Mouse (Mus musculus) inflammation-experienced regulatory T-cells, adult 6 months (primary cell): ENCODE measurements around the gene Fgf12. TPM values are rescaled to one million over a fixed set of nuclear protein-coding genes. Genes with fewer than 3 reads are reported as not detected.

Experiments
- ATAC-seq: one replicate; pipeline ENCODE4 v1.8.0; 2017
- polyA plus RNA-seq, 3 experiments: library from polyadenylated mRNA; unstranded; fragments of 100-300 nt; shearing (Covaris generic); gene quantifications; one replicate each; pipeline ENCODE4 v1.2.1; 2017

Fgf12 gene
- polyA plus RNA-seq, 3 experiments from 2014 or later, result 0.30 TPM; not detected in 2

DNA sequence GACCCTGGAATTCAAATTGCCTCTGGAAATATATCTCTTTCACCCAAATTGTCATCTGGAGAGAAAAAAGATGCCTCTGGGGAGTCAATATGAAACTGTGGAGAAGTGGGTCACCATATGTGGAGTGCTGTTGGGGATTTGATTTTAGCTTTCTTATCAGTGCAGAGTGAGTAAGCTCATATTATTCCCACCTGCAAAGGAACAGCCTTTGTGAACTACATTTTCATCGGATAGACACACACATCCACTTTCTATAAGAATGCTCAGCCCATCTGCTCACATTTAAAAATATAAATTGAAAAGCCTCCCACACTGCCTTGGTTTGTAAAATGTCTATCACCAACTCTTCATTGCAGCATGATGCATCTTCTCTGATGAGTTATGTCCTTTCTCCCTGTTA is 149.7 kb downstream of the Fgf12 start:
- ATAC-seq, result no peak

DNA sequence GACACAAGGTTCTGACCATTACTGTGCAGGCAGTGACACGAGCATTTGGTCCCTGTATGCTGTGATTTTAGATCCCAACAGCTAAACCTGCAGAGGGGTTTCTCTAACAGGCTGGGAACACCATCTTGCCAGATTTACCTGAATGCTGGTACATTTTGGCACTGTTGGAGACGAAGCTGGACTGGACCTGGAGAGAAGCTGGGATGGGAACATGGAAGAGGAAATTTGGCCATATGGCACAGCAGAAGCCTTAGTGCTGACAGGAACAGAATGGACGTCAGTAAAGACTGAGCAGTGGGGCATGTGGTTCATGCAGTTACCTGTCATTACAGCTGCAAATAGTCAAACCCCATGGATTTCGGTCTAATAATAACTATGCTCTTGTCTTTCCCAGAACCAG is 151.1 kb downstream of the Fgf12 start:
- no peak for ATAC-seq

DNA sequence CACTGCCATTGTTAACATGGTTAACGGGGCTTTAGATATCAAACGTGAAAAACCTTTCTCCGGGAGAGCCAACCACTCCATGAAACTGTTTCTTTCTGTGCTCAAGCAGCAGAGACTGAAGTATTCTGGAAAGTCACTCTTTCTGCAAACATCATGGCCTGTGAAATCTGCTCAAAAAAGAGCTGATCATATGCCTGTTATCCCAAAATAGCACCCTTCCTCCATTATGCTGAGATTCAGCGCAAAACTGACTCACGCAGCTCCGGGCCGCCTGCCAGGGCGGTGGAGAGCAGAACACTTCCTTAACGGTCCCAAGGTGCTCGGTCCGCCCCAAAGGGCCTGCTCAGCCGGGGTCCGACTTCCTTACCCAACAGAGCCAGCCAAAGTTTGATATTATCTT is 156.8 kb downstream of the Fgf12 start:
- ATAC-seq, result no peak

DNA sequence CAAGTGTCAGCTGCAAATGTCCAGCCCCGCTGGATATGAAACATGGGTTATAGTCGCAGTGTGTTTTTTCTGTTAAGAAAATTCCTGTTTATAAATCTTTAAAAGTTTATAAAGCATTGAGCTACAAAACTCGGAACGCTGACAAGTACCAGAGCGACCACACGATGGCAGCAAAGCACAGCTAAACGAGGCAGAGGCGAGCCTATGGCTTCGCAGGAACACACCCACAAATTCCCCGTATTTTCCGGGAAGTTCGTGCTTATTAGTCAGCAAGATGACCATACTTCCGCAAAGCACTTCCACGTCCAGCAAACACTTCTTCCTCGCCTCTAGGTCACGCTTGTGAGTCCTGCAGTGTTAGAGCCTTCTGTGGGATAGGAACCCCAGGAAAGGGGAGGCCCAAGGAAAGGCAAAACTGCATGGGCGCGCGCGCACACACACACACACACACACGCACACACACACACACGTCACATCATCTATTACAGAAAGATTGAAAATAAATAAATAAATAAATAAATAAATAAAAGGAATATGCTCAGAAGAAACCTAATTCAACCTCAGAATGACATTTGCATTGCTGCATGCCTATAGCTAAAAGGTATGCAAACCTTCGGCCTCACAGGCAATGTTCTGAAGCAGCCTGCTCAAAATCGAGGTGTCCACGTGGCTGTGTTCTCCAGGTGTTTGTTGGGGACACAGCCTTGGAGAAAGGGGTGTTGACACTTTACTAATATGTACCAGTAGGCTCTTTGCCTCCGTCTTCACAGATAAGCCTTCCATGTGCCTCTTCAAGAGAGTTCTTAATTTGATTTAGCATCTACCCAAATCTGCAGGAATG is 159.6 kb downstream of the Fgf12 start:
- no peak for ATAC-seq

DNA sequence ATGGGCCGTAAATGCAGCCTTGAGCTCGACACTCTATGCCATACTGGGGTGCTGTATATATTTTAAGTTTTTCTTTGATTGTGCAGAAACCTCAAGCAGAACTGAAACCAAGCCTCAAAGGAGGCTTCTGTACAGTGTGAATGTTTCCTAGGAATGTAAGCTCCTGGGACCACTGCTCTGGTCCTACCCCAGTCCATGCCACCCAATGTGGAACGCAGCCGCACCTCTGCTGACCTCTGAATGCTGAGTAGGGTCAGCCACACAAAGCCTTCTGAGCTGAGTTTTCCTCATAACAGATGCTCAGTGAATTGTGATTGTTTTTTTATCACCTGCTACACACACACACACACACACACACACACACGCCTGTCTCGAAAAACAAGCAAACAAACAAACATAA is 160.4 kb downstream of the Fgf12 start:
- no peak for ATAC-seq

DNA sequence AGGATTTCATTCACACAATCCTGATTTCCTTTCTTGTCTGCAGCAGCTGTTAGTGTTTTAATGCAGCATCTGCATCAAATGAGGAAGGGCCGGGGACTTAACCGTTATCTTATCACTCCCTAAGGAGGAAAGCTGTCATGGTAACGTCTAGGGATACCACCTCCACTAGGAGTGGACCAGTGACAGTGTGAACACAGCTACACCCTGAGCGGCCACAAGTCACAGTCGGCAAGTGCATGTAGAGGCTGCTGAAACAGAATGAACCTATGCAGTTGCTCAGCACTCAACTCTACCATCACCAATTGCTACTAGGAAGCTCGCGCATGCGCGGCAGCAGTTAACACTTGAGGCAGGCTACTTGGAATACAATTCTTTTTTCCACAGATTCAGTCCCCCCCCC is 161.3 kb downstream of the Fgf12 start:
- no peak for ATAC-seq

DNA sequence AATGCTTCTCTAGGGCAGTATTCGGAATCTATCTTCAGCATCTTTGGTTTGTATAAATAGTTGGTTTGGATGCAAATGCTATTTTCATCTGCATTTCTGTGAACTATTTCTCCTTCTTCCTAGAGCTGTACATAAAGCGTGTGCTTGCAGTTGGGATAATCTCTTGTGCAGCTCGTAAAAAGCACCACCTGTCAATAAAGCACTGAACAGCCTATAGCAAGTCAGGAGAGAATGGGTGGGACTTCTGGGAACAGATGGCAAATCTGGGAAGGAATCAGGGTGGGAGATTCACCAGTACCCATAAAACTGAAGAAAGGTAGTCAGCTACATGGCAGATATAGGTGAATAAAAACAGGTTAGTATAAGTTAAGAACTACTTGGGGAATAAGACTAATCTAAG is 180.7 kb downstream of the Fgf12 start:
- ATAC-seq, result no peak

DNA sequence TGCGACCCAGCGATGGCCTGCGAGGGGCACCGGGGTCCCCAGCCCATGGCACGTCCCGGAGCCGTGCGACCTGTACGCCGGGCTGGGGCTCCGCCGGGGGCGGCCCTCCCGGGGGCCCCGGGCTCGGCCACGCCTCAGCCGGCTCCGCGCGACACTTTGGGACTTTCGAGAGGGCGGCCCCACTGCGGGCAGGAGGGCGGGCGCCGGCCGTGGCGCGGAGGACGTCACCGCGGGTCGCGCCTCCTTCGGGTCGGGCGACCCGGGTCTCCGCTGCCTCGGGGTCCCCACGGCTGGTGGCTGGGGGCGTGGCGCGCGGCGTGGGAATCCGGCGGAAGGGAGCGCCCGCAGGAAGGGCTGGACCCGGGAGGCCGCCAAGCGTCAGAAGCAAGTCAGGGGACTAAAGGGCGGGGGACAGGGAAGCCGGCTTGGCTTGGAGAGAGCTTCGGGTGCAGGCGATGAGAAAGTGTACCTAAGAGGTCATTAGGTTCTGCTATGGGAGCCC is 188.1 kb downstream of the Fgf12 start:
- ATAC-seq, result no peak

DNA sequence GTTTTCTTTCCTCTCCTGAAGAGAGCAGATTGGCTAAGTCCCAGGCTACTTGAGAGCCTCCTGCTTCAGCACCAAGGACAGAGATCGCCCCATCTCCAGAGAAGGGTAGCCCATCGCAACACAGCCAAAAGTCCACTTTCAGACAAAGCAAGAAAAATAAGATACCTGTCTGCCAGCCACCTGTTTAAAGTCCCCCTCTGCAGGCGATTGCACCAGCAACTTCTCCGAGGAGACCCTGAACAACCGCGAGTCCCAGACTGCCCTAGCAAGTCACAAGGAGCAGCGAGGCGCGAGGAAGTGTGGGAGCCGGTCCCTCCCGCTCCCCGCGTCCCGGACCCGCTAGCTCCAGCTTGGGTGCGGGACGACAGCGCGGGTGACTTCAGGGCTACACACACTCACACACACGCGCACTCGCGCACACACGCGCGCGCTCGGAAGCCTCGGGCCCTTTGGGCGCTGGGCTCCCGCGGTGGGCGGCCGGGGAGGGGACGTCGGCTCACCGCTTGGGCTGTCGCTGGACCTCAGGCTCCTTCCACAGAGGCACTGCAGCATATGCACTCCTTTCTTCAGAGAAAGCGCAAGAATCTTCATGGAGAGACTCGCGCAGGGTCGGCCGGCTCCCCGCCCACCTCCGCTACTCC is 188.7 kb downstream of the Fgf12 start:
- ATAC-seq, result no peak

DNA sequence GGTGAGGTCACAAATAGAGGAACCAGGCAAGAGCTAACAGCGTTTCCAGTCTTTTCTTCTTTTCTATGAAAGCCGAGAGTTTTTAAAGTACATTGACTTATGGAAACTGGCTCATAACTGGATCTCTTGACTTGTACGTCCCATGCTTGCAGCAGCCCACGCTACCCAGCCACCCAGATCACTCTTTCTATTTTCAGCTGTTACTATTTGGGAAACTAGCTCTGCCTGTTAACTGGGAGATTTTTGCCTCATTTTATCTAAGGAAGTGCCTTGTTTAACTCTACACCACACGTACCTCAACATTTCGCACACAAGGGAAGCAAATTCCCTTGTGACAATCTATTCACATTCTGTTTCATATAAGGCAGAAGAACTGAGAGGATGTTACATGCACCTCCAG is 190.0 kb downstream of the Fgf12 start:
- ATAC-seq, result no peak

DNA sequence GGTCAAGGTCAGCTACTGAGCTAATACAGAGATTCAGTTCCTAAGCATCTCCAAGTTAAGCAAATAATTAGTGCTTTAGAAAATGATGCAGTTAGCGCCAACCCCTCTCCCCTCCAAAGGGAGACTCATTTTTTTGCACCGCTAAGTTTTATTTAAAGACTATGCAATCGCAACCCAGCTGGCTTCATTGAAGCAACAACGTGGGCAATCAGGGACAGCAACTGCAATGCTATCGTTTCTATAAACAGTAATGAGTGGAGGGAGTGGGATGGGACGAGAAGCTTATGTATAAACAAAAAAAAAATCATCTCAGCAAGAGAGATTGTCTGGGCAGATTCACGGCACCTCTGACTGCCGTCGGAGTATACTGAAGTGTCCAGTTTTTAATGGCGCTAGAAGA is 197.6 kb downstream of the Fgf12 start:
- ATAC-seq, result no peak

DNA sequence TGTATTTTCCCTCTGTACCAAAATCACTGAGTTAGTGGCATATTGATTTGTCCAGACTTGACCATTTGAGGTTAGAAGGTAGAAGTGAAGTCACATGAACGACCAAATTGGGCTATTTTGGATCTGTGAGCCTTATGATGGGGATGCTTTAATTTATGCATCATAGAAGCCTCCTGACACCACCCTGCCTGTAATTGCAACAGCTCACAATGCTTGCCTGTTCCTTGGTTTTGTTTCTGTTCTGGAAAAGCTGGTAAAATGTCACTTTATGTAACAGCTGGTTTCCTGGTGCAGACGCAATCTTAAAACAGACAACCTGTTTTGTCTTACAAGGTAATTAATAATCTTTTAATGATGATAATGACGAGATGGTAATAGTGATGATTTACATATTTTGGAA is 213.4 kb downstream of the Fgf12 start:
- no peak for ATAC-seq

DNA sequence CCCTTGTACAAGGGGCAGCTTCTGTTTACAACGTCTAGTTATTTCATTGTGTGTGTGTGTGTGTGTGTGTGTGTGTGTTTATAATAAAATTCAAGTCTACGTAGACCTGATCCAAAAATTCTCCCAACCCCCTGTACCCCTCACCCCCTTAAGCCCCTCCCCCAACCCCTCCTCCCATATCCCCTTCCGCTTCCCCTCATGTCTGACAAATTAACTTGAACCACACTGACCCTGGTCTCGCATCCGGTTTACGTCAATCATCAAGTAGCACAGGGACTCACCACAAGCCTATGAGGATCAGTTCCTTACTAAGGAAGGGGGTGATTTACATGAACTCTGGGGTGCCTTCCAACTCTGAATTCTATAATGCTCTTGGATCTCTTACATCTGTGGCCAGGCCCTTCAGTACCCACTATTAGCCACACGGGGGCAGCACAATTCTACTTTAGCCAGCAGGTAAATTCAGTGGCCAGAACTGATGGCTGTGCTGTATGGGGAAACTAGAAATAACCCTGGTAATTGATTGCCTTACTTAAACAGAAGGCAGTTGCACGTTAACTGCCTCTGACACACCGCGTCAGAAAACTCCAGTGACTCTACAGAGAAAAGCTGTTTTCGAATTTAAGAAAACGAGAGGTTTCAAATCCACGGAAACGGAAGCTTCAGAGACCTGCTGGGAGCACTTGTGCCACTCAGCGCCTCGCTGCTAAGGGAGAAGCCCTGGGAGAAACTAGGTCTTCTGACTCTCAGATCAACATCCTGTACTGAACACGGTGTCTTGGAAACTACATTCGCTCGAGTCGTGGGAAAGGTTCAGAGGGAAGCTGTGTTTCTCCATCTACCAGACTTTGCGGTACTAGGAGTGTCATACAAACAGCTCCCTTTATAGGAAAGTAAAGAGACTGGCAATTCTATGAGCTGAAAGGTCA is 235.0 kb downstream of the Fgf12 start:
- ATAC-seq, result no peak

DNA sequence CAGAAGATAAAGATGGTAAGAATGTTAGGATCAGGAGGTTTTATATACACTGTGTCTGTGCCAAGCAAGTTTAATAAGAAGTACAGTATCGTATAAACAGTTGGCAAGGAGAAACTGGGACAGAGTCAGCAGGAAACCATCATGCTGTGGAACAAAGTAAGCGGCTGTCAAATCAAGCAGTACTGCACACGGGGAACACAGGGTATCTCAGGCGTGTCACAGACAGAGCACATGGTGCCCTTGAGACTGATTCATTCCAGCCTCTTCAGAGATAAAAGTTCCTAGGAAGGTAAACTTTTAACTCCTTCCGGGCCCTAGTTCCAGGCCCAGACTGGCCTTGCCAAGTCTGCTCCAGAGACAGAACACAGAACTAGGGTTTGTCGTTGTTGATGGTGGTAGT is 240.4 kb downstream of the Fgf12 start:
- no peak for ATAC-seq

DNA sequence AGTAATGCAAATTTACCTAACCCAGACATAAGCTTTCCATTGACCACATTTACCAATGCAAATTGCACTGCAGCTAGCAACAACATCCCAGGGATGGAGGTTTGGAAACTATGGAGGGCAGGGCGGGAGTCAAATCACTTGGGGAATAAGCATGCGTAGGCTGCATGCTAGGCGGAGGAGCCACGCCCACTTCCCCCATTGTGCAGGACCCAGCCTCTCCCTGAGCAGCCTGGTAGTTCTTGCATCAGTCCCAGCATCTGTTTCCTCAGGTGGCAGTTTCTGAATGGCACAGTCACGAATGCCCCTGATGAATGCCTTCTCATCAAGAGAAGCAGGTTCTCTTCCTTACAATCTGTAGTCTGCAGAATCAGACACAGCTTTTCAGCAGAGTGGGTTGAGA is 241.5 kb downstream of the Fgf12 start:
- no peak for ATAC-seq

DNA sequence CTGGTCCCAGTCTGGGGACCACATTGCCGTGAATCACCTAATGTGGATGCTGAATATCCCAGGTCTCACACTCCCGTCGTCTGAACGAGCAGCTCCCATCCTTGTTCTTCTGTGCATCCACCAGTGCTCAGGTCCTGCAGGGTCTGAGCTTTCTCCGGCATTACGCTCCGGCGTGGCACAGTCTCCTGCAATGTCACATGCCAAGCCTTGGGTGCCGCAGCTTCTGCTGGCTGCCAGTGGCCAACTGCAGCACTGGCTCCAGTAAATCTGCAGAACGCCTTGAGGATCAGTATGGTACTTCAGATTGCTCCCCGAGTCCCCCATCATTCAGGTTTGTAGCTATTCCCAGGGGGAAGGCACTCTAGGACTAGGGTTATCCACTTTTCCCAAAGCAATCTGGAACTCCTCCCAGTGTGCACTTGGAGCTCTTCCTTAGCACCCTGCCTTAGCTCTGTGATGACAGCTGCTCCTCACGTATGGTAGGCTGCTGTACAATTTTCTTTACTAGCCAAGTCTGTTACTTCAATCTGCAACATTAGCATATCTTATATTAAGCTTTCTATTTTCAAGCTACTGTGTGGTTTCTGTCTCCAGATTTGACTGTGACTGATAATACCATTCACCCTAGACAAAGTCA is 254.8 kb downstream of the Fgf12 start:
- ATAC-seq, result no peak

DNA sequence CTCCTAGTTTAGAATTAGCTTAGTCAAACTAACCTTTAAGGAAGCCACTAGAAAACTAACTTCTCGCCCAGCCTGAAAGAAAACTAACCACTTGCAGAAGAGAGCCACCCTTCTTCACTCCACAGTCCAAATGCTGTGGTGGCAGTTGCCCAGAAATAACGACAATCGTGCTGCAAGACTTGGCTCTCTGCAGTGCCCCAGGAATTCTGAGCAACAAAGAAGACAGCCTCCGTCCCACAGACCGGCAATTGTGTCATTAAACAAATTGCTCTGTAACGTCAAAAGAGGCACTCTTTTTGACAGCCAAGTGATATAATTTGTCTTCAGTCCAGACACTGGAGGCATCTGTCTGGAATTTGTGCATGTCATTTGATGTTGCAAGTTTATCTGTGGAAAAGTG is 261.2 kb downstream of the Fgf12 start:
- ATAC-seq, result no peak

DNA sequence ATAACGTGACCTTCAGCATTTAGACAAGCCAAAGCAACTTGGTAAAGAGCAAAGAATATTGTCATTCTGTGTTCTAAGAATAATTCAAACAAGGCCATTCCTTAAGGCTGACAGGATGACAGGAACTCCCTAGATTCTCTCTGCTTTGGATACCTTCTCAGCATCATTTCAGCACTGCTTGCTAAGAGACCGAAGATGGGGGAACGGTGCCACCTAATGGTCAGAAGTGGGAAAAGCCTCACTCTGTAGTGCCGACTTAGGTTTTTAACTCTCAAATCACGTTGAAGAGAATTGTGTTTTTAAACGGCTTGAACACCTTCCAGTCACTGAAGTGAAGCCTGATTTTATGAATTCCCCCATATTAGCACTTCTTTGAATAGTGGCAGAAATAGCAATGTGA is 262.4 kb downstream of the Fgf12 start:
- no peak for ATAC-seq

DNA sequence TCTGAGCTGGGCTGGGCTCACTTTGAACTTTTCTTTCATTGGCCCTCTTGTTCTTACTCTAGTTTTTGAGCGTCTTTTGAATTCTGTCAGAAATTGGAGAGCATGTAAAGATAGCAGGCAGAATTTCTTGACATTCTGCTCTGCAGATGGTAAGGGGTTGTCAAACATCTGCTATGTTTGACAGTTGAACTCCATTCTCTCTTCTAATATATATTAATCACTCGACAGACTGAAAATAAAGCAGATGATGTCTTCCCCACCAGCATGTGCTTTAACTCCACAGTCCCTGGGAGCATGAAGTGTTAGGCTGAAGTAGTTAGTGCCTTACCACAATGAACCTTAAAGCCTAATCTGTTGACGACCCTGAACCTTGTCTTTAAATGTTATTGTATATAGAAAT is 267.9 kb downstream of the Fgf12 start:
- ATAC-seq, result no peak

DNA sequence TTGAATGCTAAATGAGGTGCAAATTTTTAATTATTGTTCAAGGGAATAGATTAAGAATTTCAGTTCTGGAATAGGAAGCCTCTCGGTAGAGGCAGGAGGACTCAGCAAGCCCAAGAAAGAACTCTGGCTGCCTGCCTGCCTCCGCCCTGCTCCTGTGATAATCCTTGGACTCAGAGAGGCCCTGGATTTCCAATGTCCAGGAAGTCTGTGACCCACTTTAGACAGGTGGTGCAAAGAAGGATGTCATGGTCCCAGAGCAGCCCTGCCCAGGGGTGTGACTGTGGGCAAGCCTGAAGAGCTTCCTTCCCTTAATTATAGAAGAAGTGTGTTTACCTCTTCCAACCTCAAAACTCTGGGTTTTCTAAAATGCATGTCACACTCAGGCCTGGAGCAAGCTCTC is 273.8 kb downstream of the Fgf12 start:
- no peak for ATAC-seq

DNA sequence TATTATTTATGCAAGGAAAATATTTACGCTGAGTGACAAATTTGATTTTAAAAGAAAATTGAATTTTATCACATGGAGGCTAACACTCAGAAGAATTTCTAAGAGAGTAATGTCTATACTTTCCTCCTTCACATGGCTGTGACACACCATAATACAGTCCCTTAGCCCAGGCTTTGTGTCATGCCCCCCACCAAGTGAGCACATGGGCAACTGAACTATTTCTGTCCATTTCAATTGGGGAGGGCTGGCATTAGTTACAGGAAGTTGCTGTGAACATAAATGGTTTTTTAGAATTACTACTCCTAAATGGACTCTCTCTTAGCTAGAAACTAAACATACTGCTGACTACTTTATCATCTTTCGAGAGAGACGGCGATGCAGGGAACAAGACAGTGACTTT is 276.2 kb downstream of the Fgf12 start:
- ATAC-seq, result no peak

DNA sequence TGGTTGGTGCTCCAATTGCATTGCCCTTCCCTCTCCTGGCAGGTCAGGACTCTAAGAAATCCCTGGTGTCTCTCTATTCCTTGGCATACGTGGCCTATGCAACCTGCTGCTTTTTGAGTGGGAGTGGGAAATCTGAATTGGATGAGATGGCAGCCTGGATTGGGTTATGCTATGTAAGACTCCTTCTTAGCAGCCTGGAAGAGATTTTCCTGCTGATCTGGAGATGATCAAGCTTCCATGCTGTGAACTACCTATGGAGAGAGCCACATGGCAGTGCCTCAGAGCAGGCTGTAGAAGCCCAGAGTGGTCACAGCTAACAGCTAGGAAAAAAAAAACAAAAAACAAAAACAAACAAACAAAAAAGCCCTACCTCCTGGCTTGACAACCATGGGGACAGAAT is 277.3 kb downstream of the Fgf12 start:
- ATAC-seq, result no peak

DNA sequence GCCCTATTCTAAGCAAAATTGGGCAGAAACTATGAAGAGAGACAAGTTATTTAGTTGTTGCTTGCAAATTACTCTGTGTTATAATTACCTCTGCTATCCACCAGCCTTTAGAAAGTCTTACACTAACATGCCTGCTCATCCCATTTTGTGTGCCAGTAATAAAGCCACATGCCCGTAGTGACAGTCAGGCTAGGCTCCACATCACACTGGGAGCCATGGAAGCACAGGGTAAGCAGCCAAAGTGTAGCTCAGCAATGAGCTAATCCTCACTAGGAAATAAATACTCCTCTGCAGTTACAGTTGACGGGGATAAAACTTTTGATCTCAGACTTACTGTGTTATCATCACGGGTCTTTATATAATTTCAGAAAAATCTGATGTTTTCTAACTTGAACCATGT is 298.0 kb downstream of the Fgf12 start:
- ATAC-seq, result no peak
